Mouse (Mus musculus): ENCODE measurements around the gene Slain2.

Gene Slain2

GRCm38 (mm10) chr5:72901866-72902265 lies 12.2 kb upstream of the Slain2 start:
- no peak for DNase-seq (ENCODE audit: low spot score in 2 of 2)

DNA sequence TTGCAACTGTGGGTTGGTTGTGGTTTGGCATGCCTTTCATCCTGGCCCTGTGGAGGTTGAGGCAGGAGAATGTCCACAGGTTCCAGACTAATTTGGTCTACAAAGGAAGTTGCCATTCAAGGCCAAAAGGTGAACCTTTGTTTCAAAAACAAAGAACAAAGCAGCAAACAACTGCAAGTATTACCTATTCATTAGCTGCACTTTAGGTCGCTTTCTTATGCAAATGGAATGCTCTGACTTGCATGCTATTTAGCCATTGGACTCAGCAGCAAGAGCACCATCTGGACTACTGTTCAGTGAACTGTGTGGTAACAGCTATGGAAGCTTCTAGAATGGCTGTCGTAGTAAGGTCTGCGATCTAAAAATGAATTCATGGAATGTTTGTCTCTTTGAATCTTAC lies 11.8 kb upstream of the Slain2 start:
- no peak for DNase-seq (ENCODE audit: low spot score in 2 of 2)

DNA sequence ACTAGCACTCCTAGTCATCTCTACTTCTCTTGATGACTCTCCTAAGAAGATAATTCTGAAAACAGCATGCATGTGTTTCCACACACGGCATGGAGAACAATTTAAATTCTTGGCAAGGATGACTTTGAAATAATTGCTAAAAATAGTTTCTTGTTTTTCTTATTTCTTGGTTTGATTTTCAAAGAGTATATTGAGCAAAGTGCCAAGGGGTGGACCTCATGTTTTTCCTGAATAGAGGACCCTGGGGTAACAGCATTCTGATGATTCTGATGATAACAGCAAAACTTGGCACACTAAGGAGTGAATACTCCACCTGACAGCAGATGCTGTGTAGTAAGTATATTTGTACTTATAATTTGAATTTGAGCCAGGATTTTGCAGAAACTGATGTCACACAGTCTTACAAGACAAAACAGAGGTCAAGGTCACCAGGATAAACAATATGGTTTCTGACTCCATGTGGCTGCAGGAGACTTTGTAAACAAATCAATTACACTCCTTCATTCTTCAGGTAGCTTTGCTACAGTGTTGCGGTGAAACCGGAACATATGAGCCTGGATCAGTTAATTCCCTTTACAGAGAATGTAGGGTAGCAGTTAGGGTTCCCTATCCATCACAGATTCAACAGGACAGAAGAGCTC lies 11.1 kb upstream of the Slain2 start:
- DNase-seq (ENCODE audit: low spot score in 2 of 2): no peak

- no peak for DNase-seq (ENCODE audit: low spot score in 2 of 2)
Measured at GRCm38 (mm10) chr5:72904903-72905790, 9.0 kb upstream of the Slain2 start.

GRCm38 (mm10) chr5:72907402-72907801 lies 6.7 kb upstream of the Slain2 start:
- DNase-seq (ENCODE audit: low spot score in 2 of 2): no peak

DNA sequence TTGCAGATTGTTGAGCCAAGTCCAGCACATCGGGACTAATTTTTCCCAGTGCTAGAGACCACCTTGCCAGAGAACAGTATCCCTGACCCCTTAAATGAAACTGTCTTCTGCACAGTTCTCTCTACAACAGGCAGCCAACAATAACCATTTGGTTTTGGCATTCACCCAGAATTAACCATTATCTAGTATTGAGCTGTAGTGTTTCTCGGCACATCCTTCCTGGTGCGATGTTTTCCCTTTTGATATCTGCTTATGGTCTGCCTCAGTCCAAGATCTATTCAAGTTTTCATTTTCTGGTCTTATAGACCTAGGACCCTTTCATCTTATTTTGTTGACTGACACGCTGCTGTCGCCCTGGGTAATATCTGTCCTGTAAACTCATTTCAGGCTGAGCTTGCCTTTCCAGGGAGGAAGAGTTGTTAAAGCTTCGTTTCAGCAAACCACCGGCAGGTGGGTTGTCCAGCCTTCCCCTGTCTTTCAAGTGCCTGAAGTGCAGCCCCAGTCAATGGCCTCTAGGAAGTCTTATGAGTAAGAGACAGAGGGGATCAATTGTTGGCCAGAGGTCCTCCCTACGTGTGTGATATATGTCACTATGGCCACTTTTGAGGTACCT lies 5.7 kb upstream of the Slain2 start:
- no peak for DNase-seq (ENCODE audit: low spot score in 2 of 2)

GRCm38 (mm10) chr5:72909363-72909762 lies 4.7 kb upstream of the Slain2 start:
- DNase-seq (ENCODE audit: low spot score in 2 of 2): no peak

DNA sequence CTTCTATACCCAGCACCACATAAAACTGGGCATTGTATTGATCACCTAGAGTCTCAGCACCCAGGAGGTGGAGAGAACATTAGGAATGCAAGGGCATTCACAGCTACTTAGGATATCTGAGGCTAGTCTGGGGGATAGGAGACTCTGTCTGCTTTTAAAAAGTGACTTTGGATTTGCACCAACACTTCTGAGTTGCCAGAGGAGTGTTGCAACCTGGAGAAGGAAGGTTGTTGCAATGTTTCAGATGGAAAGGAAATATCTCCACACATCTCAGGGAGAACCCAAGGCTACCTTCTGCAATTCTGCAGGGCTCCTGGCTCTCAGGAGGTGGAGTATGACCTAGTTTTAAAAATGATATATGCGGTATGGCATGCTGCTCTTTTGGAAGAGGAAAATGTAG lies 3.7 kb upstream of the Slain2 start:
- no peak for DNase-seq (ENCODE audit: low spot score in 2 of 2)

GRCm38 (mm10) chr5:72911284-72911683 lies 2.8 kb upstream of the Slain2 start:
- DNase-seq (ENCODE audit: low spot score in 2 of 2): no peak

GRCm38 (mm10) chr5:72914633-72915561 lies 793 bp downstream of the Slain2 start:
- peak; percentile 58 to 60 for DNase-seq (ENCODE audit: low spot score in 2 of 2)

DNA sequence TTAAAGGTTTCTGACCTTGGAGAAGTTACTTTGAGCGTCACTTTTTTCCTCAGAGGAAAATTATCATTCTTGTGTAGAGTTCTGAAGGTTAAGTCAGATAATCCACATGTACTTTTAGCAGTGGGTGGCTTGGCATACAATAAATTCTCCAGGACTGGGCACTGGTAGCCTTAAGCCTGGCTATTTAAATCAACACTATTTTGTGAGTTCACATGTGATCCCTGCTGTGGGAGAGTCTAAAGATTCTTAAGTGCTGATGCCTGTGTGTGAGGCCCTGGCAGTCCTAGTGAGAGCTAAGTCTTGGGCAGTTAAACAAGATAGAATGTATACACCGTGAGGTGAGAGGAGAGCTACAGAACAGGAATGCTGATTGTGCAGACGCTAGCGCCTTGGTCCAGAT lies 1.9 kb downstream of the Slain2 start:
- no peak for DNase-seq (ENCODE audit: low spot score in 2 of 2)

- no peak for DNase-seq (ENCODE audit: low spot score in 2 of 2)
Measured at GRCm38 (mm10) chr5:72916851-72917250, 2.7 kb downstream of the Slain2 start.

- no peak for DNase-seq (ENCODE audit: low spot score in 2 of 2)
Measured at GRCm38 (mm10) chr5:72920416-72920815, 6.3 kb downstream of the Slain2 start.

DNA sequence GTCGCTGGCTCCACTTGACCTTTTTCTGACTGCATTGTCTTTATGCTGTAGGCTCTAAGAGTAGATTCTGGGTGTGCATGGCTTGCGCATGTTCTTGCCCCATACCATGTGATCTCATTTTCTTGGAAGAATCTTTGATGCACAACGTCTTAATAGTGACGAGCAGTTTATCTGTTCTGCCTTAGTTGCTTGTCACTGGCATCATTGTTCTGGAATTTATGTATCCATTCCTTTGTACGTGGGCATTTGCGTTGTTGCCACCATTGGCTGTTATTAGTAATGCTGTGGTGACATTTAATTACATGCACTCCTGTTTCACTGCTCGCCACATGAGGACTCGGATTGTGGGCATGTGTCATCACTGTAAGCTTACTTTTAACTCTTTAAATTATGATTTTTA lies 7.1 kb downstream of the Slain2 start:
- no peak for DNase-seq (ENCODE audit: low spot score in 2 of 2)

- no peak for DNase-seq (ENCODE audit: low spot score in 2 of 2)
Measured at GRCm38 (mm10) chr5:72922796-72923195, 8.7 kb downstream of the Slain2 start.

GRCm38 (mm10) chr5:72927074-72927473 lies 13.0 kb downstream of the Slain2 start:
- no peak for DNase-seq (ENCODE audit: low spot score in 2 of 2)

DNA sequence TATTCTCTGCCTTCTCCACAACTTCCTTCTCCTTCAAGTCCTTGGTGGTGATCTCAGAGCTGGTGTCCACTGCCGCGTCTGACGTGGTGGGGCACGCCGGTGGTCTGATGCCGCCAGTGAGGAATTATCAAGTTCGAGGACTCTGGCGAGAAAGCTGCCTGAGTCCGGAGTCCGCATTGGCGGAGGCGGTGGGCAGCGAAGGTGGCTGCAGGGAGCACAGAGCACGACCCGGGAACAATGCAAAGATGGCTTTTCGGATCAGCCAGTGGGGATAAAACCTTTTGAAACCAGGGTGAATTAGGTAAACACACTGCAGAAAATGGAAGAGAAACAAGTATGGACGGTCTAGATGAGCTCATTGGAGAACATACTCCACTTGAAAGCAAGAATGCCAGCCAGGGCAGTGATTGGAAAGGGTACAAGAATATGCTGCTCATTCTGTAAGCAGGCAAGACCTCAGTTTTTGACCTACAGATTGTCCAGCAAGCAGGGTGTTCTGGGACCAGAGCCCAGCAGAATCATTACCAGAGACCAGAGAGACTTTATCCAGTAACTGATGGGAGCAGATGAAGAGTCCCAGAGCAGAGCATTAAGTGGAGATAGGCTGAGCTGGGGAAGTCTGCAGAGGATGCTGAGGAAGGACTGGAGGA lies 19.0 kb downstream of the Slain2 start:
- DNase-seq (ENCODE audit: low spot score in 2 of 2): peak in 1 of 2 experiments; percentile 21

- peak in 1 of 2 experiments; percentile 30 for DNase-seq (ENCODE audit: low spot score in 2 of 2)
Measured at GRCm38 (mm10) chr5:72938421-72938820, 24.3 kb downstream of the Slain2 start.

DNA sequence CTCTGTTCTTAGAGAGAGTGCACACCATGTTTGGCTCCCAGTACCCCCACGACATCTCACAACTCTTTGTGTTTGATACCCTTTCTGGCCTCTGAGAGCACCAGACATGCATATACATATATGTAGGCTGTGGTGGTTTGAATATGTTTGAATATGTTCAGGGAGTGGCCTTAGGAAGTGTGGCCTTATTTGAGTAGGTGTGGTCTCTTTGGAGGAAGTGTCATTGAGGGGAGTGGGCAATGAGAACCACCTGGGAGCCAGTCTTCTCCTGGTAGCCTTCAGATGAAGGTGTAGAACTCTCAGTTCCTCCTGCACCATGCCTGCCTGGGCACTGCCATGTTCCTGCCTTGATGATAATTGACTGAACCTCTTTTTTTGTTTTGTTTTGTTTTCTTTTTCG lies 25.2 kb downstream of the Slain2 start:
- peak in 1 of 2 experiments; percentile 11 for DNase-seq (ENCODE audit: low spot score in 2 of 2)

GRCm38 (mm10) chr5:72940906-72941432 lies 26.9 kb downstream of the Slain2 start:
- DNase-seq (ENCODE audit: low spot score in 2 of 2): no peak

DNA sequence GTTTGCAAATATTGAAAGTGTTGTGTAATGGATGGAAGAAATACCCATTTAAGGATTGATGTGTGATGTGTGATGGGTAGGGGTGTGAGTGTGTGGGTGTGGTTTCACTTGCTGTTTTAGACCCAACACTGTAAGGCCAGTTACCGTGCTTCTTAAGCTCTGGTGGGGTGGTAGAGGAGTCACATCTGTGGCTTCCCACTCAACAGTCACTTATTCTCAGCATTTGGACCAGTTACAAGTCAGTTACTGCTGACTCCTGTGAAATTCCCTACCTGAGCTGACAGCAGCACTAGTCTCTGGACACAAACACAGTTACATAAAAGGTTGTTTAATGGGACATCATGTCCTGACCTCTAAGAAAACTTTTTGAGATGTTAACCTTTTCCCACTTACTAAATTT lies 34.0 kb downstream of the Slain2 start:
- DNase-seq (ENCODE audit: low spot score in 2 of 2): no peak
